Mouse (Mus musculus): ENCODE results near the gene Ylpm1. TPM values are rescaled to one million over a fixed set of nuclear protein-coding genes. Genes with fewer than 3 reads are reported as not detected.

The Ylpm1 gene
- polyA plus RNA-seq (2012; rRNA removed) = 26.9 and 31.9 TPM in 2 replicates

GRCm38 (mm10) chr12:84996083-84996496 lies at the start of gene Ylpm1:
Ylpm1 (plus strand) TSS chr12:84996321.
- DNase-seq (ENCODE audit: low spot score) = peak; percentile 92

GRCm38 (mm10) chr12:84947894-84948583 lies 48.1 kb upstream of the Ylpm1 start:
- no peak for DNase-seq (ENCODE audit: low spot score)

GRCm38 (mm10) chr12:84948584-84949285 lies 47.4 kb upstream of the Ylpm1 start:
- DNase-seq (ENCODE audit: low spot score) = no peak

- DNase-seq (ENCODE audit: low spot score) = no peak
Observed at GRCm38 (mm10) chr12:84950763-84951162, 45.4 kb upstream of the Ylpm1 start.

GRCm38 (mm10) chr12:84951531-84951930 lies 44.6 kb upstream of the Ylpm1 start:
- no peak for DNase-seq (ENCODE audit: low spot score)

GRCm38 (mm10) chr12:84952351-84952750 lies 43.8 kb upstream of the Ylpm1 start:
- no peak for DNase-seq (ENCODE audit: low spot score)

- no peak for DNase-seq (ENCODE audit: low spot score)
Observed at GRCm38 (mm10) chr12:84956317-84956716, 39.8 kb upstream of the Ylpm1 start.

GRCm38 (mm10) chr12:84958794-84959356 lies 37.2 kb upstream of the Ylpm1 start:
- no peak for DNase-seq (ENCODE audit: low spot score)

- no peak for DNase-seq (ENCODE audit: low spot score)
Observed at GRCm38 (mm10) chr12:84962606-84963005, 33.5 kb upstream of the Ylpm1 start.

- no peak for DNase-seq (ENCODE audit: low spot score)
Observed at GRCm38 (mm10) chr12:84968831-84969655, 27.1 kb upstream of the Ylpm1 start.

GRCm38 (mm10) chr12:84969656-84970427 lies 26.3 kb upstream of the Ylpm1 start:
- DNase-seq (ENCODE audit: low spot score) = no peak

GRCm38 (mm10) chr12:84970428-84971096 lies 25.6 kb upstream of the Ylpm1 start, which contains the start of the genes Fcf1 and Arel1:
Fcf1 (plus strand) TSS chr12:84970897.
Arel1 (minus strand) TSS chr12:84970900.
- DNase-seq (ENCODE audit: low spot score) = peak; percentile 66

- DNase-seq (ENCODE audit: low spot score) = no peak
Observed at GRCm38 (mm10) chr12:84979264-84979862, 16.8 kb upstream of the Ylpm1 start.

GRCm38 (mm10) chr12:84989456-84989855 lies 6.7 kb upstream of the Ylpm1 start:
- DNase-seq (ENCODE audit: low spot score) = no peak

- no peak for DNase-seq (ENCODE audit: low spot score)
Observed at GRCm38 (mm10) chr12:84995112-84995761, 884 bp upstream of the Ylpm1 start.

- DNase-seq (ENCODE audit: low spot score) = no peak
Observed at GRCm38 (mm10) chr12:84996501-84997398, 629 bp downstream of the Ylpm1 start.

GRCm38 (mm10) chr12:84999053-84999452 lies 2.9 kb downstream of the Ylpm1 start:
- no peak for DNase-seq (ENCODE audit: low spot score)

GRCm38 (mm10) chr12:85006206-85006605 lies 10.1 kb downstream of the Ylpm1 start:
- no peak for DNase-seq (ENCODE audit: low spot score)

GRCm38 (mm10) chr12:85007021-85007420 lies 10.9 kb downstream of the Ylpm1 start:
- no peak for DNase-seq (ENCODE audit: low spot score)

Measured in urinary bladder, adult 2 months (tissue).